Mouse (Mus musculus) ZHBTc4 (cell line): ENCODE results near the gene Mapkap1.
A peak's percentile ranks its signal among the peaks of the same experiment; 100 is the strongest.
"Not testable (repeated sequence)": the region's sequence is repeated elsewhere in the genome, so short reads cannot be mapped to it uniquely, and the experiment has no call there.

ENCODE experiments used
- DNase-seq: peaks from one replicate; pipeline ENCODE4 v3.0.0-alpha.2; 2011; ENCODE audit warnings: low read depth, low spot score

The Mapkap1 gene

GRCm38 (mm10) chr2:34431701-34432372 is 25.3 kb downstream of the Mapkap1 start:
- DNase-seq, result no peak

- DNase-seq, result not testable (repeated sequence)
Observed at GRCm38 (mm10) chr2:34432887-34433286, 26.3 kb downstream of the Mapkap1 start.

GRCm38 (mm10) chr2:34436321-34436720 is 29.8 kb downstream of the Mapkap1 start:
- no peak for DNase-seq

DNA sequence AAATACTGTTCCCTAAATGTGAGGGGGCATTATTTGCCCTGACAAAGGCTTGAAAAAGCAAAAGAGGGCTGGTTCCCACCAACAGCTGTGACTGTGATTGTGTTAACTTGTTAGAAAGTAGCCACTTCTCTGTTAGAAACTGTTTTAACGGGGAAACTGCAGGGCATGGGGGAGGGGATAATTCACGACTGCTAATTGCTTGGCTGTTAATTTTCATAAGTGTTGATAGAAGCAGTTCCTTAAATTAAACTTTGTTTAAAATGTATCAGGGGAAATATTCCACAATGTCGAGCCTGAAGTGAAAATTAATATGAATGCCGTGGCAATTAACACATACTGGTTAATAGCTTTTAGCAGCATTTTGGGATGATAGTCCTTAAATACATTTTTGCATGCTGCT is 42.2 kb downstream of the Mapkap1 start:
- no peak for DNase-seq

DNA sequence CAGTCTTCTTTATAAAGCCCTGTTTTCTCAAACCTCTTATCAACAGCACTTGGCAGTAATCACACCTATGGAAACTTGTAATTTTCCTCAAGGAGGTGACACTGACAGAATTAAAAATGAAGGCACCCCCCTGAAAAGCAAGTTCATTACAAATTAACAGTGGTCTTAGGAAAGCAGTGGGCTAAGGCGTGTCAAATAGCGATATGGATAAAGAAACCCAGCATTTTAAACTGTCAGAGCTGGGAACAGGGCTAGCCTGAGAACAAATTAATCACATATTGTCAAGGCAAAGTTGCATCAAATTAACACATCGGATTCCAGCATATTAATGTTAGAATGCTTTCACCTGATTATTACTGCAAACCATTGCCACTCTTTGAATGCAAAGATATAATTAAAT is 55.9 kb downstream of the Mapkap1 start:
- DNase-seq, result no peak

- DNase-seq, result no peak
Observed at GRCm38 (mm10) chr2:34468559-34469141, 62.1 kb downstream of the Mapkap1 start.

GRCm38 (mm10) chr2:34469324-34469723 is 62.8 kb downstream of the Mapkap1 start:
- no peak for DNase-seq

- no peak for DNase-seq
Observed at GRCm38 (mm10) chr2:34473775-34474174, 67.2 kb downstream of the Mapkap1 start.

DNA sequence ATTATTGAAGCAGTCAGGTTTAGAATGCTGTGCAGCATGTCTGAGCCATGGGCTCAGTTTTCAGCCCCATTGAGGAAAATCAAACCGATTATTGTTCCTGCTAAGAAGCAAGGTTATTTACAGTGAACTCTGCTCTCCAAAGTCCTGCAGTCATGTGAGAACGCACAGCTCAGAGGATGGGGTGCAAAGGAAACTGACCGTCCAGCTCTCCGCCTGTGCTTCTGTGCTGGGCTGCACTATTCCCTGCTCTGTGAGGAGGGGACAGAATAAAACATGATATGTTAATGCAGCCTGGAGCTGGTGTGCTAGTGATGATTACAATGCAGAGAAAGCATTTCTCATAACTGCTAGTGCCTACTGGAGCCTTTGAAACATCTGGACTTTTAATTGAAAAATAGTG is 74.8 kb downstream of the Mapkap1 start:
- no peak for DNase-seq

DNA sequence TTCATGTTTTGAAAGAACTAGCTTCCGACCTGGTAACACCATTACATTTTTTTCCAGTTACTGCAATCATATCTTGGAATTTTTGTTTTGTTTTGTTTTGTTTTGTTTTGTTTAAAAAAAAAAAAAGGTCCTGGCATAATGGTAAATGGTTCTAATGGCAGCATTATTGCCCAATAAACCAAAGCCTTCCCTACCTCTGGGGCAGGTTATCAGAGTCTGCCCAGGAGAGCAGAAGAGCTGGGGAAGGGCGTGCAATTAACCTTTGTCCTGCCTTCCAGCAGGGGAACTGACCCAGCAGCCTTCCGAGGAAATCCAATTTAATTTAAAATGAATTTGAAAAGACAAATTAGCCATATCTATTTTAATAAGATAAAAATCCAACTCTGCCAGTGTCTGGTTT is 75.5 kb downstream of the Mapkap1 start:
- no peak for DNase-seq

- DNase-seq, result no peak
Observed at GRCm38 (mm10) chr2:34482531-34482930, 76.0 kb downstream of the Mapkap1 start.

DNA sequence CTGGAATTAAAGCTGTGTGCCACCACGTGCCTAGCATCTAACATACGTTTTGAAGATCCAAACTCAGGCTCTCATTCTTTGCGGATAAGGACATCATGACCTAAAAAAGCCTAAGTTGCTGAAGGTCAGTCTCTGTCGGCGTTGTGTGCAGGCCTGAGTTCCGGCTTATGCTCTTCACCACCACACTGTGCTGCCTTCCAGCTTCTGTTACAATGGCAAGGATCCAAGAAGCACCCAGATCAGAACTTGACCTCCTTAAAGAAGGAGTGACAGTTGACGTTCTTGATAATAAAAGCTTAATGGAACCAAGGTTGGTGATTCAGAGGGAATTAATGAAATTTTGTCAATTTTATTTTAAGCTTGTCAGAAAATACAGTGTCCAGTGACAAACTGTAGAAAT is 80.7 kb downstream of the Mapkap1 start:
- no peak for DNase-seq

- DNase-seq, result peak; percentile 41
Observed at GRCm38 (mm10) chr2:34503975-34504730, 97.6 kb downstream of the Mapkap1 start.

GRCm38 (mm10) chr2:34506162-34506561 is 99.6 kb downstream of the Mapkap1 start:
- not testable (repeated sequence) for DNase-seq

GRCm38 (mm10) chr2:34509856-34510255 is 103.3 kb downstream of the Mapkap1 start:
- no peak for DNase-seq

DNA sequence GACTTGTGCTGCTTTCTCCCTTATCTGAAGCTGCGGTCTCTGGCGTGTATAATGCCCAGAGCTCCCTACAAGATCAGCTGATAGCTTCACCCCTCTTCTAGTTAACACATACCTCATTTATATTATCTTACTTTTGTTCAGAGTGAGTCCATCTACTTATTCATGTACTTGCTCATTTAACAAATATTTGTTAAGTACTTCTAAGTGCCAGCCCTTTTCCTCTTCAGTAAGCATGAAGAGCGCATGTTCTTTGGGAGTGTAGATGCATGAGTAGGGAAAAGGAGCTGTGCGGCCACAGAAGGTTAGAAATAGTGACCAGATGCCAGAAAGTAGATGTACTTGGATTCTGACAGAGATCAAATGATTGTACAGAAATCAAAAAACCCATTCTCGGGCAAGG is 108.7 kb downstream of the Mapkap1 start:
- no peak for DNase-seq

DNA sequence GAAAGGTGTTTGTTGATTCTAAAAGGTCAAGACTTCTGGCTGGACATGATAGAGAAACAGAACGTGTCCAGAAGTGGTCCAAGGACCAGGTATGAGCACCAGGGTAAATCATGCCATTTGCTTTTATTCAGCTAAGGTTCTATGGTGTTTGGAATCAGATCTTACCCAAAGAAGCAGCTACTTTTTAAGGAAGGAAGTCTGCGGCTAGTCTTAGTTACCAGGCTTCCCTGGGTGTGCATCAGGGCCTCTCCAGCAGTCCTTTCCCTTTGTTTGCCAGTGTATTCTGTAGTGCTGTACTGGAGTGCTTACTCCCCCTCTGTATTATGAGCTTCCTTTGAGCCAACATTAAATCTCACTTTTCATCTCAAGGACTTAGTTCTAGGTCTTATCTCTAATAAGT is 111.5 kb downstream of the Mapkap1 start:
- DNase-seq, result no peak

DNA sequence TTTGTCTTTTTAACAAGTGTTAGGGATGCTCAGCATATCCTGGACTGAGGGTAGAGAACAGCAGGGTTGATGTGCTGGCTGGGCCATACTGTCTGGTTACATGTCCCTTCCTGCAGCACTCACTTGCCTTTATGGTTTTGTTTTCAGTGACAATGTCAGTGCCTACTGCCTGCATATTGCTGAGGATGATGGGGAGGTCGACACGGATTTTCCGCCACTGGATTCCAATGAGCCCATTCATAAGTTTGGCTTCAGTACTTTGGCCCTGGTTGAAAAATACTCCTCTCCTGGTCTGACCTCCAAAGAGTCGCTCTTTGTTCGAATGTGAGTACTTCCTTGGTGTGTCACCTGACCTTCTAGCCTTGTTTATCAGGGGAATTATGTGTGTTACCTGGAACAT is 112.0 kb downstream of the Mapkap1 start:
- DNase-seq, result no peak

GRCm38 (mm10) chr2:34519525-34519924 is 113.0 kb downstream of the Mapkap1 start:
- peak; percentile 77 for DNase-seq

GRCm38 (mm10) chr2:34521384-34521783 is 114.8 kb downstream of the Mapkap1 start:
- no peak for DNase-seq

GRCm38 (mm10) chr2:34526527-34527371 is 120.2 kb downstream of the Mapkap1 start:
- no peak for DNase-seq

GRCm38 (mm10) chr2:34528491-34528890 is 121.9 kb downstream of the Mapkap1 start:
- no peak for DNase-seq
